Mouse (Mus musculus): Measurements from ENCODE around the gene Mknk2.

DNA sequence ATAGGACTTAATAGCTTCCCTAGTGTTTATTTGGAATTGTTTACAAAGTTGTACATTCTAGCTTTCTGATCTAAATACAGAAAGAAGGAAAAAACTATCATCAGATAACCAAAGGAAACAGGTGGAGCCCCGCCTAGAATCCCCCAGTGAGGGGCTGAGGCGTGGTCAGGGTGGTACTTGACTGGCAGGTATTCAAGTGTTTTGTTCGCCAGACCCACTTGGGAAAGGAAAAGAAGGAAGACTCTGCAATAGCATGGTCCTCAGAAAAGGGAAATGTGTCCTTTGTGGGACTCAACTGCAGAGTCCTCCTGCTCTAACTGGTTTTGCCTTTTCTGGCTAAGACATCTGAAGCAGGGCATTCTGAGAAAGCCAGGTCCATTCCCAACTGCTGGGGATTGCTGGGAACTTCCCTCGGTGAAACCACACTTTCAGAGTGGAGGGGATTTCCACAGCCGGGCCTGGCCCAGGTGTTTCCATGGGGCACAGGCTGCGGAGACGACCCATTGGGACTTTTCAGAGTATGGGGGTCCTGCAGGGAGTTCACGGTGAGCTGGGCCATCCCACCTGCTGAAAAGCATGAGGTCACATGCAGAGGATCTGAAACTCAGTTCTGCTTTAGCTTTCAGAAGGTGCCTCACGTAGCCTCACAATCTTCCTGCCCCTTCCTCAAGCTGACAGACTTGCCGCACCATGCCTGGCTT is 18.0 kb upstream of the Mknk2 start:
- TF ChIP-seq CTCF (IDR thresholded peaks at IDR 0.05; ENCODE audit: extremely low read depth, insufficient read depth, low read length): no peak
- no peak for TF ChIP-seq POLR2A (IDR thresholded peaks at IDR 0.05; ENCODE audit: extremely low read depth, insufficient read depth, low read length)
